Mouse (Mus musculus) fat pad, adult 2 months (tissue): ENCODE measurements around the gene Ddx23.

ENCODE experiments used
- DNase-seq: peaks from one replicate; pipeline ENCODE4 v3.0.0-alpha.2; 2011; ENCODE audit warnings: low read depth, low spot score; ENCODE audit errors: extremely low read depth

Ddx23 gene

DNA sequence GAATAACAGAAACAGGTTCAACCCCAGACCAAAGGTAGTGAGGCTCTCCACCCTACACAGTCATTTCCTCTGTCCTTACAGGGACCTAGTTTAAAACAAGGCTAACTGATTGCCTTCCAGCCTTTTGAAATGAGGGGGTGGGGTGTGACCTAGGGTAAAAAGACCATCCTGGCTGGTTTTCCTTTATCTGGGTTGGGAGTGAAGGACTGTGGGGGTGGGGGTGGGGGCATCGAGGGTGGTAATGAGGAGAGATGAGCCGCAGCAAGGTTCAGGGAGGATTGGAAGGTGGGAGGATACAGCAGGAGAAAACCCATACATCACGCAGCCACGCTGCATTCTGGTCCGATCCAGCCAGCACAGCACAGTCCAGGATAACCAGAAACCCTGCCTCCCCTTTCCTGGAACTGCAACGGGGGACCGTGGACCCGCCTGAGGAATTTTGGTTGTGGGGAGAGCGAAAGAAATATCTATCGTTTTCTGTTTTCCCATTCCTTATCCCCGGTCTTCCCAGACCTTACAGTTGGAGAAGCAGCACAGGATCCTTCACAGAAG is 12.4 kb upstream of the Ddx23 start:
- DNase-seq, result no peak

- DNase-seq, result no peak
These were observed 11.7 kb upstream of the Ddx23 start for GRCm38 (mm10) chr15:98674284-98674993.

- no peak for DNase-seq
These were observed 11.0 kb upstream of the Ddx23 start for GRCm38 (mm10) chr15:98673732-98674131.

GRCm38 (mm10) chr15:98672592-98672991 is 9.9 kb upstream of the Ddx23 start:
- no peak for DNase-seq

DNA sequence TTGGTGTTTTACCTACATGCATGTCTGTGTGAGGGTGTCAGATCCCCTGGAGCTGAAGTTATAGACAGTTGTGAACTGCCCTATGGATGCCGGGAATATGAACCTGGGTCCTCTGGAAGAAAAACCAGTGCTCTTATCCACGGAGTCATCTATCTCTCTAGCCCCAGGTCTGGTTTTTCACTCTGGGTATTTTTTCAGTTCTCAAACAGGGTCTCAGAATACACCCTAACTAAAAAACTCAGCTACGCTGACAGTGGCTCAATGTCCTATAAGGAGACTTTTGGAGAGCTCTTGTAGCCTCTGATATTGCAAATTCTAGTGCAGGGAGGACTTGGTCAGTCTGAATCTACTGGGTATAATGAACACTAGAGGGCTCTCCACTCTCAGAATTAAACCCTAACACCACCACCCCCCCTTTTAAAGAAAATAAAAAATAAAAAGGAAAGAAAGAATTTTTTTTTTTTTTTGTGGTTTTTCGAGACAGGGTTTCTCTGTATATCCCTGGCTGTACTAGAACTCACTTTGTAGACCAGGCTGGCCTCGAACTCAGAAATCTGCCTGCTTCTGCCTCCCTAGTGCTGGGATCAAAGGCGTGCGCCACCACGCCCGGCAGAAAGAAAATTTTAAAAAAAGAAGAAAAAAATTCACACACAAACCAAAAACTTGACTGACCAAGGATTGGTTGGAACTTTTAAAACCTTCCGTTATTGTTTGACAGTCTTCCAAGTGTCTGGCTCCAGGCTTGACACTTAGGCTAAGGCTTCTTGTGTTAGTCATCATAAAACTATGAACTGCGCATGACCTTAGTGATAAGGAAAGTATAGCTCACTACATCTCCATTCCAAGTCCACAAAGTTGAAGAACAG is 1.6 kb upstream of the Ddx23 start:
- no peak for DNase-seq

GRCm38 (mm10) chr15:98662198-98662566 is 512 bp downstream of the Ddx23 start:
- DNase-seq, result no peak

- DNase-seq, result no peak
These were observed 5.5 kb downstream of the Ddx23 start for GRCm38 (mm10) chr15:98656982-98657751.

GRCm38 (mm10) chr15:98652174-98652573 is 10.5 kb downstream of the Ddx23 start:
- no peak for DNase-seq

DNA sequence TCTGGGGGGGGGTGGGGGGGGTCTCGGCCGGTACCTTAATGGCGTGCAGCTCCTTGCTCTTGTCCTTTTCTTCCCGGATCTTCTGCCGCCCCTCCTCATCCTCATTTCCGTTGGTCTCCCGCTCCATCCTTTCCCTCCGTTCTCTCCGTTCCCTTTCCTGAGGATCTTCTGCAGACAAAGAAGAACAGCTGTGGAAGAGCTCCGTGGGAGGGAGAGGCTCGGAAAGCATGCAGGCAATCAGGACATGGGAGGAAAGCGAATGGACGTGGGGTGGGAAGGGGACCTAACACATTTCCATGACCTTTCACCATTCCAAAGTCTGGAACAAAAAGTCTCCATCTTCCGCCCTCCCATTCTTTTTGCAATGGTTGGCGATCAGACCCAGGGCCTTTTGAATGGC is 11.3 kb downstream of the Ddx23 start:
- DNase-seq, result no peak

DNA sequence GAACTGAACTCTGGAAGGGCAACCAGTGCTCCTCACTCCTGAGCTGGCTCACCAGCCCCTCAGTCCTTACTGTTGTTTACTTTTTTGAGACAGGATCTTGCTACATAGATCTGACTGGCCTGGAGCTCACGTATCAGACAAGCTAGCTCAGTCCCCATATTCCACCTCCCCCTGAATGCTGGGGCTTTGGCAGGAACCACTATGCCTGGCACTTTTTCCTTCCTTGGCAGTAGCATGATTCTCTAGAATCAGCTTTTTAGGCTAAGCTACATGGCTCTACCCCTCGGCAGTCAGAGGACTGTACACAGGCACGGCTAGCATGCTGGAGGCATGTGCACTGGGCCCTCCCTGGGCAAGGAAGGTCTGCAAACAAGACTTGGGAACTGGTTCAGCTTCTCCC is 14.6 kb downstream of the Ddx23 start:
- no peak for DNase-seq

DNA sequence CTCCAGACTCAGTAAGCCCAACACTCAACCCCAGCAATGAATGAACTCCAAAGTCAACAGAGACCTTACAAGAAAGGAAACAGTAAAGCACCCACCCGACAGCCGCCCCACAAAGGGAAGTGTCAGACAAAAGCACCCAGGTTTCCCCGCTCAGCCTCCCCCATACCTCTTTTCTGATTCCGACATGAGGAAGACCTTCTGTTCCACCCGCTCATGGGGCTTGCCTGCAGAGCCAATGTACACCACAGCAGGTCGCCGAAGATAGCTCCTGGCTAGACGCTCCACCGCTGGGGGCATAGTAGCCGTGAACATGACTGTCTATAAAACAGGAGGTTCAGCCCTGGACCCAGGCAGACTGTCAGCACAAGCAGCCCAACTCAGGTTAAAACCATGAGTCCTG is 15.4 kb downstream of the Ddx23 start:
- DNase-seq, result no peak

GRCm38 (mm10) chr15:98646737-98647136 is 16.0 kb downstream of the Ddx23 start:
- no peak for DNase-seq

DNA sequence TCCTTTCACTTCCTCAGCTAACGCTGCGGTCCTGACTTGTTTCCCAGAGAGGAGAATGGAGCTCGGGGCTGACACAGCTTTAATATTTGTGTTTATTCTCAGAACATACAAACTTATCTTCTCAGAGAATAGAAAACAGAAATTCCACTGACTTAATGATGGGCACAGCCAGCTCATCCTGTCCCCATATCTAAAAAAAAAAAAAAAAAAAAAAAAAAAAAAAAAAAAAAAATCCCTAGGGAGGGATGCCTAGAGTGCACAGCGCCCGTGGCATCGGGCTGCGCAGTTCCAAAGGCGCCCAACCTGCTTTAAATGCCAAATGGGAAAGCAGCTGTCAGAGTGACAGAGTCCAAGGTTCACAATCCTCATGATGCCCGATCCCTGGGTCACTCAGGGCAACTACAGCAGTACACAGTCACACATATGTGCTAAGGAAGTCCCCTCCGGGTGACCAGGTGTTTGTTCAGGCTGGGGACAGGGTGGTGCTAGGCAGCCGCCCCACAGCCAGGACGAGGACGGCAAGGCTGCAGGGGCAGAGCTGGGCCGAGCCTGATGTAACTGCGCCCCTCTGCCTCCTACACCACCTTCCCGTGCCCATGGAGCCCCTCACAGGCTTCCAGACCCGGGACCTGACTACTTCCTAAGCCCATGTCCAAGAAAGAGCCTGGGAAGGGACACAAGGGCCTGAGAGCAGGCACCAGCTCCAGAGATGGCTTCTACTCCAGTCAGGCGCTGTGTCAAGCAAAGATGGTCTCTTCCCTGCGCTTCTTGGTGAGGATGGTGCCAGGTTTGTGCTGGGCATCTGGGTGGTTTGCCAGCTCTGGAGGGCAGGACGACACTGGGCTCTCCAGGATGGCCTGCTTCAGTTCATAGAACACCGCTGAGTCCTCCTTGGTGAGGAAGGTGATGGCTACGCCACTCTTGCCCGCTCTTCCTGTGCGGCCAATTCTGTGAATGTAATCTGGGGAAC is 17.4 kb downstream of the Ddx23 start:
- DNase-seq, result no peak

GRCm38 (mm10) chr15:98644406-98644805 is 18.3 kb downstream of the Ddx23 start:
- no peak for DNase-seq

- DNase-seq, result no peak
These were observed 22.5 kb downstream of the Ddx23 start for GRCm38 (mm10) chr15:98640157-98640556.

- no peak for DNase-seq
These were observed 25.5 kb downstream of the Ddx23 start for GRCm38 (mm10) chr15:98637155-98637554.

DNA sequence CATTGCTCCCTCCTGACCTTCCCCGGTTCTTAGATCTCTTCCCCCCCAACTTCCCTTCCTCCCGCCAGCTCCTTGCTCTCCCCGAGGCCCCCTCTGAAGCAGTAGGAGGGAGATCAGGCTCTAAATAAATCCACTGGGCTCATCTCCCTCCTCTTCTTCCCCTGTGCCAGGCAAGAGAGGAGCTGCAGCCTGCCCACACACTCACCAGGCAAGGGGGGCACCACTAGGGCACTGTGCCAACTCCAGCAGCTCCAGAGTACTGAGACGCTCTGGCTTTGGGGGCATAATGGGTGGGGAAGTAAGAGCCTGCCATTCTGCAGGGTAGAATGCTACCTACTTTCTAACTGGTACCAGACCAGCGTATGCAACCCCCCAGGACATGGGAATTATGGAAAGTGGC is 26.2 kb downstream of the Ddx23 start:
- no peak for DNase-seq

DNA sequence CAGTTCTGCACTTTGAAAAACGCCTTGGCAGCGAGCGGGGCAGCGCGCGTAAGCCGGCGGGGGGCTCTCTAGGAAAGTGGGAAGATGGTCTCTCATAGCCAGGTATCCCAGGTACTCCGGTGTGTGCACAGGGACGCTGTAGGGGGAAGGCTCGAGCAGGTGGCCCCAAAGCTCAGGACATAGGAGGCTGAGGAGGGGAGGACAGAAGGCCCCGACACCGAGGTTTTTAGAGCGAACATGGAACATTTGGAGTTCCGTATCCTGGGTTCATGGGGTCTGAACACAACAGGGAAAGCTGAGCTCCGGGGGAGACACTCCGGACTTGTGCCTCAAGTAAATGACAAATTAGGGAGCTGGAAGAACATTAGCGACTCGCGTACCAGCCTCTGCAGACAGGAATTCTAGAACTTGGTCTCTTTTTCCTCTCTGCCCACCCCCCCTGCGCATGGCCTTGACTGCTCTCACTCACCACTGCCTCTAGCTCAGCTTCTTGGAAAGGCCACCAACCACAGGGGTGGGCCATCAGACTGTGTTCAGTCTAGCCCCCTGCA is 27.3 kb downstream of the Ddx23 start:
- no peak for DNase-seq

- no peak for DNase-seq
These were observed 28.1 kb downstream of the Ddx23 start for GRCm38 (mm10) chr15:98634541-98635081.
